Mouse (Mus musculus): ENCODE measurements around the gene Thbs4. TPM values are rescaled to one million over a fixed set of nuclear protein-coding genes. Genes with fewer than 3 reads are reported as not detected.
A peak's percentile ranks its signal among the peaks of the same experiment; 100 is the strongest.
"Not testable (repeated sequence)": the region's sequence is repeated elsewhere in the genome, so short reads cannot be mapped to it uniquely, and the experiment has no call there.

Thbs4 gene
- total RNA-seq (2021) = 100 to 1,000 TPM in 1 of 2 experiments, 10 to 100 TPM in 1; 87.5 to 122 TPM
- long read RNA-seq, experiment 1, transcript Thbs4-201 (22 exons, 3,198 nt) = major isoform, 7 of 204 reads
- long read RNA-seq, experiment 1, partial matches to known transcripts = 190 of 204 reads
- long read RNA-seq, experiment 1, other reads (novel, unspliced or antisense) = 7 of 204 reads
- long read RNA-seq, experiment 2, transcript Thbs4-201 (22 exons, 3,198 nt) = major isoform, 13 of 87 reads
- long read RNA-seq, experiment 2, partial matches to known transcripts = 69 of 87 reads
- long read RNA-seq, experiment 2, other reads (novel, unspliced or antisense) = 5 of 87 reads

- DNase-seq = peak in 1 of 2 experiments; percentile 10
- intact Hi-C loops (cut with DNase I) = no loop called here
These were observed at the start of gene Thbs4 for GRCm38 (mm10) chr13:92794462-92795214. Thbs4 (minus strand) TSS chr13:92794818.

- intact Hi-C loops (cut with DNase I) = no loop called here
- DNase-seq = no peak
These were observed 38.5 kb upstream of the Thbs4 start for GRCm38 (mm10) chr13:92833162-92833561.

GRCm38 (mm10) chr13:92828820-92829219, 34.2 kb upstream of the Thbs4 start:
- DNase-seq = no peak
- intact Hi-C loops (cut with DNase I) = no loop called here

GRCm38 (mm10) chr13:92817357-92817756, 22.7 kb upstream of the Thbs4 start:
- intact Hi-C loops (cut with DNase I) = no loop called here
- no peak for DNase-seq

- intact Hi-C loops (cut with DNase I) = no loop called here
- no peak for DNase-seq
These were observed 21.7 kb upstream of the Thbs4 start for GRCm38 (mm10) chr13:92816329-92816728.

GRCm38 (mm10) chr13:92810592-92810991, 16.0 kb upstream of the Thbs4 start:
- DNase-seq; intact Hi-C loops (cut with DNase I): not testable (repeated sequence)

- DNase-seq = no peak
- intact Hi-C loops (cut with DNase I) = no loop called here
These were observed 13.2 kb upstream of the Thbs4 start for GRCm38 (mm10) chr13:92807849-92808248.

- no peak for DNase-seq
- intact Hi-C loops (cut with DNase I) = no loop called here
These were observed 12.2 kb upstream of the Thbs4 start for GRCm38 (mm10) chr13:92806785-92807184.

GRCm38 (mm10) chr13:92799306-92799925, 4.8 kb upstream of the Thbs4 start:
- intact Hi-C loops (cut with DNase I) = no loop called here
- no peak for DNase-seq

GRCm38 (mm10) chr13:92798830-92799229, 4.2 kb upstream of the Thbs4 start:
- intact Hi-C loops (cut with DNase I) = no loop called here
- DNase-seq = no peak

GRCm38 (mm10) chr13:92793636-92794035, 982 bp downstream of the Thbs4 start:
- intact Hi-C loops (cut with DNase I) = no loop called here
- no peak for DNase-seq

GRCm38 (mm10) chr13:92791474-92791873, 3.1 kb downstream of the Thbs4 start:
- no peak for DNase-seq
- intact Hi-C loops (cut with DNase I) = no loop called here

- DNase-seq = no peak
- intact Hi-C loops (cut with DNase I) = no loop called here
These were observed 10.3 kb downstream of the Thbs4 start for GRCm38 (mm10) chr13:92784311-92784710.

- no peak for DNase-seq
- intact Hi-C loops (cut with DNase I) = no loop called here
These were observed 11.1 kb downstream of the Thbs4 start for GRCm38 (mm10) chr13:92783551-92783950.

GRCm38 (mm10) chr13:92780927-92781326, 13.7 kb downstream of the Thbs4 start:
- intact Hi-C loops (cut with DNase I) = no loop called here
- DNase-seq = no peak

GRCm38 (mm10) chr13:92780076-92780475, 14.5 kb downstream of the Thbs4 start:
- no peak for DNase-seq
- intact Hi-C loops (cut with DNase I) = no loop called here

- intact Hi-C loops (cut with DNase I) = no loop called here
- DNase-seq = no peak
These were observed 16.0 kb downstream of the Thbs4 start for GRCm38 (mm10) chr13:92778642-92779041.

GRCm38 (mm10) chr13:92775916-92776315, 18.7 kb downstream of the Thbs4 start:
- DNase-seq = no peak
- intact Hi-C loops (cut with DNase I) = no loop called here

GRCm38 (mm10) chr13:92774887-92775286, 19.7 kb downstream of the Thbs4 start:
- no peak for DNase-seq

GRCm38 (mm10) chr13:92772500-92772899, 22.1 kb downstream of the Thbs4 start:
- intact Hi-C loops (cut with DNase I) = no loop called here
- no peak for DNase-seq

More at GRCm38 (mm10) chr13:92774887-92775286, 19.7 kb downstream of the Thbs4 start:
- intact Hi-C loops (cut with DNase I) = no loop called here

GRCm38 (mm10) chr13:92771566-92771965, 23.1 kb downstream of the Thbs4 start:
- intact Hi-C loops (cut with DNase I) = no loop called here
- no peak for DNase-seq
